Mouse (Mus musculus) heart, embryonic 15.5 days (tissue): ENCODE results near the gene Agbl3. TPM values are rescaled to one million over a fixed set of nuclear protein-coding genes. Genes with fewer than 3 reads are reported as not detected.

Experiments
- ATAC-seq: fragments of 200-750 bp; cut with Nextera tagmentation; replicated peaks from 2 replicates; pipeline ENCODE4 v1.8.0; 2017; ENCODE audit warnings: low read depth, moderate TSS enrichment; ENCODE audit not compliant: insufficient number of reproducible peaks, insufficient read depth, low FRiP score
- H3K27ac ChIP-seq: fragments of 300-500 bp; sonication (generic); 2 replicates; pipeline ENCODE4 v1.5.1; 2015; ENCODE audit warnings: mild to moderate bottlenecking, inconsistent platforms
- H3K27me3 ChIP-seq: fragments of 300-500 bp; sonication (generic); 2 replicates; pipeline ENCODE4 v1.6.1; 2015; ENCODE audit warnings: inconsistent platforms
- H3K36me3 ChIP-seq: fragments of 300-500 bp; sonication (generic); 2 replicates; pipeline ENCODE4 v1.6.1; 2015; ENCODE audit warnings: mild to moderate bottlenecking, inconsistent platforms
- H3K4me1 ChIP-seq: fragments of 300-500 bp; sonication (generic); replicated peaks from 2 replicates; pipeline ENCODE4 v1.6.1; 2015; ENCODE audit warnings: inconsistent platforms
- H3K4me2 ChIP-seq: fragments of 300-500 bp; sonication (generic); 2 replicates; pipeline ENCODE4 v1.6.1; 2015; ENCODE audit warnings: inconsistent platforms, mild to moderate bottlenecking, moderate library complexity
- H3K4me3 ChIP-seq: fragments of 300-500 bp; sonication (generic); 2 replicates; pipeline ENCODE4 v1.5.1; 2015; ENCODE audit warnings: mild to moderate bottlenecking, inconsistent platforms
- H3K9ac ChIP-seq: fragments of 300-500 bp; sonication (generic); 2 replicates; pipeline ENCODE4 v1.6.1; 2015; ENCODE audit warnings: mild to moderate bottlenecking, inconsistent platforms
- H3K9me3 ChIP-seq: fragments of 300-500 bp; sonication (generic); replicated peaks from 2 replicates; pipeline ENCODE4 v1.6.1; 2016; ENCODE audit warnings: inconsistent platforms
- WGBS: fragments of 180-500 bp; shearing (Covaris S2); methylation state at CpG from one replicate; pipeline ENCODE4 v1.1.7; 2015; ENCODE audit warnings: mixed read lengths; 5-methylcytosine and 5-hydroxymethylcytosine counted together
- polyA plus RNA-seq: library from polyadenylated mRNA; unstranded; fragments of >200 nt; fragmentation: Nextera tagmentation; extraction: Ambion mirVana; gene quantifications from 2 replicates; pipeline ENCODE4 v1.2.1, GENCODE M21; 2015

Agbl3 gene
- polyA plus RNA-seq, 1 experiment from 2014 or later = 5.2 TPM

DNA sequence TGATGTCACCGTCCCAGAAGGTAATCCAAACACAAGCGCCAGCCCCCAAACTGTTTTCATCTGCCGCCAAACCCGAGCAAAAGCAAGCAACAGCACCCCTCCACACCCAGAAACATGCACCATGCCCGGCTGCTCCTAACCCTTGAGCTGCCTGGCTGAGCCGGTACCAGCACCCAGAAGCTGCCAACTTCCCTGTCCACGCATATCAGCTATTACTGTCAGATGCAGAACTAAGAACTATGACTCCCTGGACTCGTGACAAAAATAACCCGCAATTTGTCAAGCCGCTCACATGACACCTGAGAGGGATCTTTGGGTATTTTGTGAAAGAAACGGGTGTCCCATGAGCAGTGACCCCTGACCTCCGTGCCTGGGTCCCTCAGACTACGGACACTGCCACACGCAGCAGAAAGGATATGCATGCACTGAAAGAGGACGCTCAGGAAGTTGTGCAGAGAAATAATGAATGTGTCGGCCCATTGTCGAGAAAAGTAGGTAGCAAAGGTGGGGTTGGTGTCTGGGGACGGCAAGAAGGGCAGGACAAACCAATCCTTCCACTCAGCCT is 127.5 kb downstream of the Agbl3 start:
- peaks cover 25% of the 10 kb centered on the region for H3K36me3 ChIP-seq
- no peak overlapping the region for H3K9ac ChIP-seq
- WGBS = 71% methylated on average over 18 of the region's 18 CpGs
- H3K27ac ChIP-seq = no peak overlapping the region
- H3K4me3 ChIP-seq = no peak overlapping the region
- peaks cover 44% of the 10 kb centered on the region for H3K4me1 ChIP-seq
- H3K4me2 ChIP-seq = no peak overlapping the region
- no peak for ATAC-seq
- H3K9me3 ChIP-seq = no peaks in the 10 kb centered on the region
- no peaks in the 10 kb centered on the region for H3K27me3 ChIP-seq

Other genes with a start within 250 kb of the Agbl3 start
- gene Cald1, start 181.9 kb upstream of the Agbl3 start, polyA plus RNA-seq = 164 TPM in 2 replicates
- gene Tmem140, start 82.7 kb downstream of the Agbl3 start, polyA plus RNA-seq = 1.4 and 2.2 TPM in 2 replicates
- gene Cyren, start 97.6 kb downstream of the Agbl3 start, polyA plus RNA-seq = 7.6 and 9.6 TPM in 2 replicates
- gene Wdr91, start 130.4 kb downstream of the Agbl3 start, polyA plus RNA-seq = 7.8 and 10.7 TPM in 2 replicates
- gene Stra8, start 139.7 kb downstream of the Agbl3 start, polyA plus RNA-seq = not detected in 2 replicates
- gene Slc23a4, start 208.0 kb downstream of the Agbl3 start, polyA plus RNA-seq = 0.25 and 1.1 TPM in 2 replicates